Comparison of ENCODE assay signal across 8 mouse cellular contexts in genomic region chr7:38084778-38085572, GRCm38 (mm10). TPM values are rescaled to one million over a fixed set of nuclear protein-coding genes. Genes with fewer than 3 reads are reported as not detected.
DNase-seq lines count a peak whose midpoint lies in the region; ATAC-seq and TF ChIP-seq lines count a peak whose summit lies in the region.

No protein-coding gene starts in this region.

- H3K4me1 ChIP-seq in cortical plate, adult 2 months (ENCODE audit: control insufficient read depth, insufficient read depth, low read length), result peaks cover 6% of the 10 kb centered on the region; the same call in 1 of the 2 replicates
- peaks cover 34% of the 10 kb centered on the region for H3K4me1 ChIP-seq in megakaryocyte, embryonic 14.5 days

- H3K36me3 ChIP-seq in megakaryocyte, embryonic 14.5 days (replicated peaks; ENCODE audit: low read length), result no peaks in the 10 kb centered on the region

- H3K27me3 ChIP-seq in megakaryocyte, embryonic 14.5 days (replicated peaks), result peaks cover 19% of the 10 kb centered on the region

- peak; percentile 82 for TF ChIP-seq POLR2A in cortical plate, adult 2 months (IDR thresholded peaks at IDR 0.05; ENCODE audit: extremely low read depth, insufficient read depth, low read length)

- H3K4me3 ChIP-seq in cortical plate, adult 2 months (ENCODE audit: insufficient read depth, low read length), result peak overlapping the region; percentile 35
- peak overlapping the region; percentile 92 for H3K4me3 ChIP-seq in megakaryocyte, embryonic 14.5 days (replicated peaks)

- no peak for TF ChIP-seq CTCF in cortical plate, adult 2 months (IDR thresholded peaks at IDR 0.05; ENCODE audit: extremely low read depth, insufficient read depth, low read length)

- peak; percentile 99 to 100 for DNase-seq in gastrocnemius, adult 8-10 months (ENCODE audit: low spot score in 2 of 2)
- peak; percentile 89 for DNase-seq in hindlimb bud, embryonic 11.5 days (ENCODE audit: extremely low spot score, low read depth, low spot score)
- DNase-seq in left cerebral cortex, adult 8-10 months (ENCODE audit: low spot score in 2 of 2), result peak; percentile 97 to 100
- peak; percentile 100 for DNase-seq in right cerebral cortex, postnatal 10 days (ENCODE audit: low spot score in 2 of 2)
- peak; percentile 99 for DNase-seq in urinary bladder, postnatal 25 days (ENCODE audit: low spot score)

- H3K9me3 ChIP-seq in megakaryocyte, embryonic 14.5 days, result no peaks in the 10 kb centered on the region

- H3K27ac ChIP-seq in cortical plate, adult 2 months (ENCODE audit: insufficient read depth, low read length), result peak overlapping the region; percentile 36; the same call in 1 of the 2 replicates

- peak; percentile 81 for ATAC-seq in activated CD4-positive, CD25-positive, alpha-beta regulatory T cell, adult 4 months

RNA-seq across cellular contexts. Expression of gene Ccne1, which starts 22.4 kb away (rescaled TPM):
- polyA plus RNA-seq in activated CD4-positive, CD25-positive, alpha-beta regulatory T cell, adult 4 months (2017; shearing (Covaris generic)), result 1 to 10 TPM; 4.4 to 8.1 TPM
- 19.0 and 21.0 TPM in 2 replicates for polyA plus RNA-seq in cortical plate, adult 2 months (2012; rRNA removed)
- 1 to 10 TPM in 1 of 4 experiments, under 1 TPM in 3; 0.13 to 1.1 (median 0.23) TPM for total RNA-seq in gastrocnemius, adult 8-10 months (2022)
- total RNA-seq in left cerebral cortex, adult 8-10 months (2022), result 10 to 100 TPM; 13.4 to 17.7 (median 14.6) TPM
- 5.8 and 5.9 TPM in 2 replicates for polyA plus RNA-seq in megakaryocyte, embryonic 14.5 days (2012; ENCODE audit: insufficient read depth, low replicate concordance)

Comparison
In these comparisons a context has a peak if more than half of its experiments do, and no peak if none do; other contexts are left out.
1. Peak in every context shown above with its lines: DNase-seq, ATAC-seq, H3K4me3 ChIP-seq and H3K27ac ChIP-seq.